Mouse (Mus musculus) embryonic facial prominence, embryonic 15.5 days (tissue): ENCODE results near the gene Utp11. TPM values are rescaled to one million over a fixed set of nuclear protein-coding genes. Genes with fewer than 3 reads are reported as not detected.

ENCODE experiments used
- ATAC-seq: fragments of 200-750 bp; cut with Nextera tagmentation; 2 replicates; pipeline ENCODE4 v1.8.0; 2017; ENCODE audit warnings: low read depth, moderate TSS enrichment; ENCODE audit not compliant: insufficient number of reproducible peaks, low FRiP score, low TSS enrichment
- H3K27ac ChIP-seq: fragments of 300-500 bp; sonication (generic); replicated peaks from 2 replicates; pipeline ENCODE4 v1.5.1; 2015; ENCODE audit warnings: mild to moderate bottlenecking, inconsistent platforms
- H3K27me3 ChIP-seq: fragments of 300-500 bp; sonication (generic); 2 replicates; pipeline ENCODE4 v1.6.1; 2015; ENCODE audit warnings: inconsistent platforms
- H3K36me3 ChIP-seq: fragments of 300-500 bp; sonication (generic); 2 replicates; pipeline ENCODE4 v1.6.1; 2015; ENCODE audit warnings: mild to moderate bottlenecking, inconsistent platforms
- H3K4me1 ChIP-seq: fragments of 300-500 bp; sonication (generic); 2 replicates; pipeline ENCODE4 v1.6.1; 2015; ENCODE audit warnings: inconsistent platforms
- H3K4me2 ChIP-seq: fragments of 300-500 bp; sonication (generic); replicated peaks from 2 replicates; pipeline ENCODE4 v1.6.1; 2015; ENCODE audit warnings: mild to moderate bottlenecking, inconsistent platforms
- H3K4me3 ChIP-seq: fragments of 300-500 bp; sonication (generic); replicated peaks from 2 replicates; pipeline ENCODE4 v1.5.1; 2015; ENCODE audit warnings: mild to moderate bottlenecking, inconsistent platforms
- H3K9ac ChIP-seq: fragments of 300-500 bp; sonication (generic); 2 replicates; pipeline ENCODE4 v1.6.1; 2015; ENCODE audit warnings: inconsistent platforms
- H3K9me3 ChIP-seq: fragments of 300-500 bp; sonication (generic); replicated peaks from 2 replicates; pipeline ENCODE4 v1.6.1; 2016; ENCODE audit warnings: inconsistent platforms
- WGBS: fragments of 180-500 bp; shearing (Covaris S2); methylation state at CpG from one replicate; pipeline ENCODE4 v1.1.7; 2015; 5-methylcytosine and 5-hydroxymethylcytosine counted together
- polyA plus RNA-seq: library from polyadenylated mRNA; unstranded; fragments of >200 nt; fragmentation: Nextera tagmentation; extraction: Ambion mirVana; gene quantifications from 2 replicates; pipeline ENCODE4 v1.2.1, GENCODE M21; 2015

Gene Utp11
- polyA plus RNA-seq, 1 experiment from 2014 or later = 71.3 TPM

- Histone ChIP-seq H3K9me3 (no peaks in the 10 kb centered on the region), H3K4me3 (no peak overlapping the region), H3K36me3 (peaks cover 49% of the 10 kb centered on the region), H3K4me1 (0 out of 2 replicates have a peak, but pooled peaks cover 2% of the 10 kb centered on the region), H3K27me3 (no peaks in the 10 kb centered on the region), H3K4me2 (no peak overlapping the region), H3K9ac (no peak overlapping the region), H3K27ac (no peak overlapping the region)
- ATAC-seq = no peak
- 80% methylated on average over 8 of the region's 8 CpGs for WGBS
Measured at GRCm38 (mm10) chr4:124685897-124686402, 7.5 kb downstream of the Utp11 start.

- ATAC-seq = no peak
- no peak overlapping the region for H3K9ac ChIP-seq
- H3K4me3 ChIP-seq = no peak overlapping the region
- no peaks in the 10 kb centered on the region for H3K9me3 ChIP-seq
- no peaks in the 10 kb centered on the region for H3K27me3 ChIP-seq
- no peaks in the 10 kb centered on the region for H3K4me1 ChIP-seq
- H3K27ac ChIP-seq = no peak overlapping the region
- WGBS = 88% methylated on average over 8 of the region's 8 CpGs
- peaks cover 54% of the 10 kb centered on the region for H3K36me3 ChIP-seq
- no peak overlapping the region for H3K4me2 ChIP-seq
Measured at GRCm38 (mm10) chr4:124685453-124685852, 7.9 kb downstream of the Utp11 start.

- H3K27me3 ChIP-seq = no peaks in the 10 kb centered on the region
- H3K4me3 ChIP-seq = no peak overlapping the region
- no peak for ATAC-seq
- H3K4me2 ChIP-seq = no peak overlapping the region
- no peaks in the 10 kb centered on the region for H3K9me3 ChIP-seq
- no peak overlapping the region for H3K9ac ChIP-seq
- H3K36me3 ChIP-seq = peaks cover 59% of the 10 kb centered on the region
- H3K27ac ChIP-seq = no peak overlapping the region
- WGBS = 77% methylated on average over 4 of the region's 4 CpGs
- no peaks in the 10 kb centered on the region for H3K4me1 ChIP-seq
Measured at GRCm38 (mm10) chr4:124685004-124685403, 8.4 kb downstream of the Utp11 start.

GRCm38 (mm10) chr4:124683474-124683873 lies 9.9 kb downstream of the Utp11 start:
- H3K36me3 ChIP-seq = peaks cover 70% of the 10 kb centered on the region

GRCm38 (mm10) chr4:124682270-124682669 lies 11.1 kb downstream of the Utp11 start:
- WGBS = 49% methylated on average over 7 of the region's 7 CpGs
- Histone ChIP-seq H3K4me2 (no peak overlapping the region), H3K9ac (no peak overlapping the region), H3K27ac (no peak overlapping the region), H3K27me3 (no peaks in the 10 kb centered on the region), H3K4me1 (no peaks in the 10 kb centered on the region), H3K9me3 (no peaks in the 10 kb centered on the region), H3K4me3 (no peak overlapping the region), H3K36me3 (peaks cover 77% of the 10 kb centered on the region)
- ATAC-seq = no peak

More at GRCm38 (mm10) chr4:124683474-124683873, 9.9 kb downstream of the Utp11 start:
- Histone ChIP-seq H3K9me3 (no peaks in the 10 kb centered on the region), H3K4me2 (no peak overlapping the region), H3K4me1 (no peaks in the 10 kb centered on the region), H3K27ac (no peak overlapping the region), H3K4me3 (no peak overlapping the region), H3K9ac (no peak overlapping the region), H3K27me3 (no peaks in the 10 kb centered on the region)
- WGBS = 90% methylated on average over 4 of the region's 4 CpGs
- ATAC-seq = no peak

GRCm38 (mm10) chr4:124675958-124676357 lies 17.4 kb downstream of the Utp11 start:
- Histone ChIP-seq H3K9me3 (no peaks in the 10 kb centered on the region), H3K4me1 (peaks cover 29% of the 10 kb centered on the region), H3K4me2 (no peak overlapping the region), H3K4me3 (no peak overlapping the region), H3K27ac (no peak overlapping the region), H3K27me3 (peaks cover 16% of the 10 kb centered on the region), H3K9ac (no peak overlapping the region), H3K36me3 (peaks cover 43% of the 10 kb centered on the region)
- 77% methylated on average over 6 of the region's 6 CpGs for WGBS
- ATAC-seq = no peak

- Histone ChIP-seq H3K4me1 (peaks cover 29% of the 10 kb centered on the region), H3K4me3 (no peak overlapping the region), H3K36me3 (peaks cover 34% of the 10 kb centered on the region), H3K27ac (no peak overlapping the region), H3K9ac (no peak overlapping the region), H3K9me3 (no peaks in the 10 kb centered on the region), H3K4me2 (no peak overlapping the region), H3K27me3 (peaks cover 16% of the 10 kb centered on the region)
- WGBS = 4% methylated on average over 4 of the region's 4 CpGs
- no peak for ATAC-seq
Measured at GRCm38 (mm10) chr4:124675037-124675436, 18.4 kb downstream of the Utp11 start.

GRCm38 (mm10) chr4:124674334-124675032 lies 18.9 kb downstream of the Utp11 start:
- no peak overlapping the region for H3K9ac ChIP-seq
- H3K4me2 ChIP-seq = no peak overlapping the region
- no peak overlapping the region for H3K4me3 ChIP-seq
- WGBS = 46% methylated on average over 17 of the region's 17 CpGs
- ATAC-seq = peak; percentile 26; the same call in 1 of the 2 replicates
- peaks cover 29% of the 10 kb centered on the region for H3K4me1 ChIP-seq
- H3K9me3 ChIP-seq = no peaks in the 10 kb centered on the region
- H3K27ac ChIP-seq = no peak overlapping the region; the same call in 1 of the 2 replicates
- peaks cover 16% of the 10 kb centered on the region for H3K27me3 ChIP-seq
- H3K36me3 ChIP-seq = peaks cover 28% of the 10 kb centered on the region

- peaks cover 26% of the 10 kb centered on the region for H3K27me3 ChIP-seq
- peak overlapping the region; percentile 15 for H3K4me3 ChIP-seq
- H3K4me2 ChIP-seq = peak overlapping the region; percentile 44
- no peaks in the 10 kb centered on the region for H3K9me3 ChIP-seq
- no peak overlapping the region for H3K27ac ChIP-seq
- H3K4me1 ChIP-seq = peaks cover 29% of the 10 kb centered on the region
- H3K9ac ChIP-seq = no peak overlapping the region
- WGBS = 5% methylated on average over 31 of the region's 31 CpGs
- no peak for ATAC-seq
- H3K36me3 ChIP-seq = peaks cover 14% of the 10 kb centered on the region
Measured at GRCm38 (mm10) chr4:124672347-124673320, 20.8 kb downstream of the Utp11 start.

- Histone ChIP-seq H3K27ac (no peak overlapping the region), H3K4me1 (peaks cover 29% of the 10 kb centered on the region), H3K9me3 (no peaks in the 10 kb centered on the region), H3K27me3 (peaks cover 30% of the 10 kb centered on the region), H3K4me2 (0 out of 2 replicates have a peak overlapping the region, but pooled peaks have one; percentile 44), H3K9ac (no peak overlapping the region), H3K4me3 (no peak overlapping the region), H3K36me3 (peaks cover 5% of the 10 kb centered on the region; the same call in 1 of the 2 replicates)
- WGBS = 36% methylated on average over 7 of the region's 7 CpGs
- ATAC-seq = no peak
Measured at GRCm38 (mm10) chr4:124671583-124671982, 21.8 kb downstream of the Utp11 start.

GRCm38 (mm10) chr4:124670232-124670631 lies 23.2 kb downstream of the Utp11 start:
- Histone ChIP-seq H3K4me3 (no peak overlapping the region), H3K4me1 (peaks cover 29% of the 10 kb centered on the region), H3K9ac (no peak overlapping the region), H3K9me3 (no peaks in the 10 kb centered on the region), H3K27me3 (peaks cover 33% of the 10 kb centered on the region), H3K27ac (no peak overlapping the region), H3K36me3 (no peaks in the 10 kb centered on the region), H3K4me2 (no peak overlapping the region)
- WGBS = 66% methylated on average over 8 of the region's 8 CpGs
- no peak for ATAC-seq
